Mouse (Mus musculus): ENCODE results near the gene App. TPM values are rescaled to one million over a fixed set of nuclear protein-coding genes. Genes with fewer than 3 reads are reported as not detected.

Gene App
- total and polyA plus RNA-seq, 3 experiments = 90.6 to 142 (median 141) TPM

- WGBS = 84% methylated on average over 12 of the region's 12 CpGs
- Histone ChIP-seq H3K27me3 (ENCODE audit: control insufficient read depth, insufficient read depth, low read length) (no peaks in the 10 kb centered on the region), H3K4me3 (no peak overlapping the region), H3K79me2 (replicated peaks; ENCODE audit: control insufficient read depth, insufficient read depth, low read length) (no peaks in the 10 kb centered on the region), H3K36me3 (ENCODE audit: control insufficient read depth, insufficient read depth, low read length) (peaks cover 7% of the 10 kb centered on the region), H3K9ac (ENCODE audit: low read depth, low read length) (no peak overlapping the region), H3K4me1 (ENCODE audit: control insufficient read depth, insufficient read depth, low read length) (peaks cover 8% of the 10 kb centered on the region), H3K27ac (no peak overlapping the region)
- TF ChIP-seq POLR2A (IDR thresholded peaks at IDR 0.05; ENCODE audit: insufficient read depth, low read depth, low read length) (no peak), CTCF (IDR thresholded peaks at IDR 0.05) (no peak), EP300 (IDR thresholded peaks at IDR 0.05; ENCODE audit: insufficient read depth, low read depth, low read length) (no peak)
- intact Hi-C loops (cut with DNase I) = loop anchor here (5.0 kb wide), 1 partner anchor 45 kb away; no protein-coding TSS in a partner anchor
- DNase-seq = peak in 1 of 2 experiments; percentile 30
These were observed 100.9 kb downstream of the App start for GRCm38 (mm10) chr16:85072624-85073023.

GRCm38 (mm10) chr16:85071791-85072190 lies 101.8 kb downstream of the App start:
- TF ChIP-seq CTCF (IDR thresholded peaks at IDR 0.05) (no peak), POLR2A (IDR thresholded peaks at IDR 0.05; ENCODE audit: insufficient read depth, low read depth, low read length) (no peak), EP300 (IDR thresholded peaks at IDR 0.05; ENCODE audit: insufficient read depth, low read depth, low read length) (no peak)
- Histone ChIP-seq H3K27ac (no peak overlapping the region), H3K36me3 (ENCODE audit: control insufficient read depth, insufficient read depth, low read length) (peaks cover 7% of the 10 kb centered on the region), H3K4me3 (no peak overlapping the region), H3K27me3 (ENCODE audit: control insufficient read depth, insufficient read depth, low read length) (no peaks in the 10 kb centered on the region), H3K4me1 (ENCODE audit: control insufficient read depth, insufficient read depth, low read length) (peaks cover 8% of the 10 kb centered on the region), H3K9ac (ENCODE audit: low read depth, low read length) (no peak overlapping the region), H3K79me2 (replicated peaks; ENCODE audit: control insufficient read depth, insufficient read depth, low read length) (no peaks in the 10 kb centered on the region)
- DNase-seq = no peak
- 92% methylated on average over 12 of the region's 12 CpGs for WGBS
- intact Hi-C loops (cut with DNase I) = loop anchor here (5.0 kb wide), 1 partner anchor 44 kb away; no protein-coding TSS in a partner anchor

DNA sequence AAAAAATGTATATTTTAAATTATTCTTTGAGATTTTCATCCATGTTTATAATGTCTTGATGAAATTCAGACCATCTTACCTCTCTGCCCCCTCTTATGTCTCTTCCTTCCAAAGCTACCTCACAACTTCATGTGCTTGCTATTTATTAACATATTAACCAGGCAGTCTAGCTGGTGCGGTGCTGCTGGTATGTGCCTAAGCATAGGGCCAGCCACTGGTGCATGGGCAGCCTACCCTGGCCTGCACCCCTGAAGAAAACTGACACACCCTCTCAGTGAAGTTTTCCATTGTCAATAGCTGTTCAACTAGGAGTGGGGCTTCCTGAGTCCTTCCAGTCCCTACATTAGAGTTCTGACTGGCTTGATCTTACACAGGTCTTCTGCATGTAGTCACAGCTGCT lies 102.3 kb downstream of the App start:
- no peak overlapping the region for H3K9ac ChIP-seq (ENCODE audit: low read depth, low read length)
- H3K27ac ChIP-seq = no peak overlapping the region
- H3K27me3 ChIP-seq (ENCODE audit: control insufficient read depth, insufficient read depth, low read length) = no peaks in the 10 kb centered on the region
- H3K4me3 ChIP-seq = no peak overlapping the region
- no peaks in the 10 kb centered on the region; the same call in 1 of the 2 replicates for H3K79me2 ChIP-seq (replicated peaks; ENCODE audit: control insufficient read depth, insufficient read depth, low read length)
- 100% methylated on average over 1 of the region's 1 CpGs for WGBS
- intact Hi-C loops (cut with DNase I) = loop anchor here (5.0 kb wide), 1 partner anchor 44 kb away; no protein-coding TSS in a partner anchor
- no peak for TF ChIP-seq POLR2A (IDR thresholded peaks at IDR 0.05; ENCODE audit: insufficient read depth, low read depth, low read length)
- TF ChIP-seq EP300 (IDR thresholded peaks at IDR 0.05; ENCODE audit: insufficient read depth, low read depth, low read length) = no peak
- TF ChIP-seq CTCF (IDR thresholded peaks at IDR 0.05) = no peak
- no peak for DNase-seq
- H3K36me3 ChIP-seq (ENCODE audit: control insufficient read depth, insufficient read depth, low read length) = peaks cover 7% of the 10 kb centered on the region
- H3K4me1 ChIP-seq (ENCODE audit: control insufficient read depth, insufficient read depth, low read length) = peaks cover 8% of the 10 kb centered on the region

DNA sequence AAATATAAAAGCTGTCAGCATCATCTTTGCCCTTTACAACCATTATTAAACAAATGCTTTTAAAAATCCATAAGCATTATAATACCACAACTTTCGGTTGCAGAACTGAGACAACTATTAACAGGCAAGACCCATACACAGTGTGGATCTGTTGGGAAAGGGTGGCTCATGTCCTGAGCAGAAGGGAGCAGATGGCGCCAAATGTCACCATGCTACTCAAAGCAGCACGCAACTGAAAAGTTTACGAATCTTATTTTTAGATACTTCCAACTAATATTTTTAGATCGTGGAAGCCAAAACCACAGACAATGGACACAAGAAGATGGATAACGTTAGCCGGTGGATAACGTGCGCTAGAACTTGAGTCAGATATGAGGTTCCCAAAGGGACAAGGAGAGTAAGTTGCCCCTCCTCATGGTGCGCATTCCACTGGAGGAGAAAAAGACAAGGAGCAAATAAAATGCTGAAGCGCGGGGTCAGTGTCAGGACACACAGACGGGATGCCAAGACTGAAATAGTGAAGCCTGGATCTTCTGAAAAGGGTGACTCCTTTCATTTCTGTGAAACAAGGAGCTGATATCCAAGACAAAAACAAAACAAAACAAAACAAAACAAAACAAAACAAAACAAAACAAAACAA lies 106.2 kb downstream of the App start:
- DNase-seq = peak; percentile 23 to 26
- Histone ChIP-seq H3K4me1 (ENCODE audit: control insufficient read depth, insufficient read depth, low read length) (peaks cover 8% of the 10 kb centered on the region), H3K9ac (ENCODE audit: low read depth, low read length) (no peak overlapping the region), H3K36me3 (ENCODE audit: control insufficient read depth, insufficient read depth, low read length) (peaks cover 7% of the 10 kb centered on the region), H3K79me2 (replicated peaks; ENCODE audit: control insufficient read depth, insufficient read depth, low read length) (no peaks in the 10 kb centered on the region; the same call in 1 of the 2 replicates), H3K4me3 (no peak overlapping the region), H3K27ac (peak overlapping the region; percentile 23; the same call in 1 of the 2 replicates), H3K27me3 (ENCODE audit: control insufficient read depth, insufficient read depth, low read length) (no peaks in the 10 kb centered on the region)
- intact Hi-C loops (cut with DNase I) = no loop called here
- TF ChIP-seq CTCF (IDR thresholded peaks at IDR 0.05) (no peak), EP300 (IDR thresholded peaks at IDR 0.05; ENCODE audit: insufficient read depth, low read depth, low read length) (no peak), POLR2A (IDR thresholded peaks at IDR 0.05; ENCODE audit: insufficient read depth, low read depth, low read length) (no peak)
- 65% methylated on average over 13 of the region's 13 CpGs for WGBS

GRCm38 (mm10) chr16:85066227-85066626 lies 107.3 kb downstream of the App start:
- no peak overlapping the region for H3K27ac ChIP-seq
- H3K36me3 ChIP-seq (ENCODE audit: control insufficient read depth, insufficient read depth, low read length) = peaks cover 7% of the 10 kb centered on the region
- no peaks in the 10 kb centered on the region for H3K27me3 ChIP-seq (ENCODE audit: control insufficient read depth, insufficient read depth, low read length)
- H3K4me1 ChIP-seq (ENCODE audit: control insufficient read depth, insufficient read depth, low read length) = peaks cover 8% of the 10 kb centered on the region
- intact Hi-C loops (cut with DNase I) = no loop called here
- H3K9ac ChIP-seq (ENCODE audit: low read depth, low read length) = no peak overlapping the region
- no peak for DNase-seq
- 89% methylated on average over 11 of the region's 11 CpGs for WGBS
- no peak overlapping the region for H3K4me3 ChIP-seq
- H3K79me2 ChIP-seq (replicated peaks; ENCODE audit: control insufficient read depth, insufficient read depth, low read length) = no peaks in the 10 kb centered on the region; the same call in 1 of the 2 replicates
- TF ChIP-seq POLR2A (IDR thresholded peaks at IDR 0.05; ENCODE audit: insufficient read depth, low read depth, low read length) (no peak), EP300 (IDR thresholded peaks at IDR 0.05; ENCODE audit: insufficient read depth, low read depth, low read length) (no peak), CTCF (IDR thresholded peaks at IDR 0.05) (no peak)

DNA sequence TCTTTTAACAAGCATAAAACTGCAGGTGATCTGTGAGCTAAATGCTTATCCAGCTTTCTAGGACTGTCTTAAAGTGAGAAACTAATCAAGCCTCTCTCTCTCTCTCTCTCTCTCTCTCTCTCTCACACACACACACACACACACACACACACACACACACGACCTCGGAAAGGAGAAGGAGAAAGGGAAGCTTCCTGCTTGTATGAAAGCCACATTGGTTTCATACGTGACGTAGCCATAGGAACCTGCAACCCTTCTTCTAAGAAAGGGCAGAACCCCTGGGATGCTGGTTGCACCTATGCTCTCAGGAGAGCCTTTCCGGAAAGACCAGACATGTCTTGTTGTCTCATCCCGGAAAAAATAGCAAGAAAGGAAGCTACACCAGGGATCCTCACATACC lies 108.8 kb downstream of the App start:
- Histone ChIP-seq H3K9ac (ENCODE audit: low read depth, low read length) (no peak overlapping the region), H3K4me1 (ENCODE audit: control insufficient read depth, insufficient read depth, low read length) (peaks cover 7% of the 10 kb centered on the region), H3K79me2 (replicated peaks; ENCODE audit: control insufficient read depth, insufficient read depth, low read length) (no peaks in the 10 kb centered on the region; the same call in 1 of the 2 replicates), H3K4me3 (no peak overlapping the region), H3K36me3 (ENCODE audit: control insufficient read depth, insufficient read depth, low read length) (peaks cover 9% of the 10 kb centered on the region), H3K27ac (no peak overlapping the region), H3K27me3 (ENCODE audit: control insufficient read depth, insufficient read depth, low read length) (no peaks in the 10 kb centered on the region)
- intact Hi-C loops (cut with DNase I) = no loop called here
- DNase-seq = no peak
- no peak for TF ChIP-seq POLR2A (IDR thresholded peaks at IDR 0.05; ENCODE audit: insufficient read depth, low read depth, low read length)
- TF ChIP-seq CTCF (IDR thresholded peaks at IDR 0.05) = no peak
- TF ChIP-seq EP300 (IDR thresholded peaks at IDR 0.05; ENCODE audit: insufficient read depth, low read depth, low read length) = no peak
- 72% methylated on average over 6 of the region's 6 CpGs for WGBS

All from heart, adult 2 months (tissue).